Mouse (Mus musculus) myocyte (in vitro differentiated cells): ENCODE results near the gene Itprid1. TPM values are rescaled to one million over a fixed set of nuclear protein-coding genes. Genes with fewer than 3 reads are reported as not detected.

Experiments used
- H3K27me3 ChIP-seq: one replicate; pipeline ENCODE4 v1.6.1; 2011; ENCODE audit not compliant: control insufficient read depth, insufficient read depth, insufficient read length
- H3K36me3 ChIP-seq: one replicate; pipeline ENCODE4 v1.6.1; 2011; ENCODE audit not compliant: control insufficient read depth, insufficient read depth
- H3K4me2 ChIP-seq: one replicate; pipeline ENCODE4 v1.6.1; 2011; ENCODE audit warnings: low read depth, control low read depth
- H3K4me3 ChIP-seq: one replicate; pipeline ENCODE4 v1.5.1; 2011; ENCODE audit warnings: mild to moderate bottlenecking, control low read depth, moderate library complexity
- H3K79me2 ChIP-seq: one replicate; pipeline ENCODE4 v1.6.1; 2011; ENCODE audit not compliant: control insufficient read depth, insufficient read depth
- H3ac ChIP-seq: one replicate; pipeline ENCODE4 v1.6.1; 2011; ENCODE audit not compliant: control insufficient read depth, insufficient read length
- CEBPB ChIP-seq: IDR thresholded peaks from 2 replicates; pipeline ENCODE4 v1.6.1; 2011; ENCODE audit warnings: mild to moderate bottlenecking, moderate library complexity; ENCODE audit not compliant: poor library complexity, insufficient read depth, severe bottlenecking
- E2F4 ChIP-seq: IDR thresholded peaks from one replicate; pipeline ENCODE4 v1.6.1; 2011; ENCODE audit warnings: mild to moderate bottlenecking, control low read depth, moderate library complexity; ENCODE audit not compliant: insufficient read depth
- MAX ChIP-seq: IDR thresholded peaks from one replicate; pipeline ENCODE4 v1.6.1; 2011; ENCODE audit warnings: low read depth, mild to moderate bottlenecking, control low read depth
- MYOD1 ChIP-seq, 3 experiments: IDR thresholded peaks; one replicate each; pipeline ENCODE4 v1.6.1; 2011; ENCODE audit warnings: control low read depth in 2 of 3, low read depth in 2 of 3, mild to moderate bottlenecking in 2 of 3, moderate library complexity in 1 of 3; ENCODE audit not compliant: insufficient read length in 2 of 3, control insufficient read depth in 1 of 3
- MYOG ChIP-seq, 3 experiments: IDR thresholded peaks; one replicate each; pipeline ENCODE4 v1.6.1; 2011; ENCODE audit warnings: control low read depth in 2 of 3, low read depth in 2 of 3, mild to moderate bottlenecking in 2 of 3; ENCODE audit not compliant: insufficient read length in 2 of 3, control insufficient read depth in 1 of 3, insufficient read depth in 1 of 3
- POLR2A ChIP-seq: IDR thresholded peaks from one replicate; pipeline ENCODE4 v1.6.1; 2011; ENCODE audit warnings: low read depth, mild to moderate bottlenecking, control low read depth, moderate library complexity; ENCODE audit not compliant: insufficient read length
- POLR2AphosphoS2 ChIP-seq: IDR thresholded peaks from one replicate; pipeline ENCODE4 v1.6.1; 2011; ENCODE audit warnings: low read depth, control low read depth; ENCODE audit not compliant: insufficient read length
- REST ChIP-seq: IDR thresholded peaks from one replicate; pipeline ENCODE4 v1.6.1; 2011; ENCODE audit warnings: mild to moderate bottlenecking, control low read depth, moderate library complexity; ENCODE audit not compliant: insufficient read depth, insufficient read length
- SRF ChIP-seq: IDR thresholded peaks from one replicate; pipeline ENCODE4 v1.6.1; 2011; ENCODE audit warnings: low read depth; ENCODE audit not compliant: control insufficient read depth, insufficient read length
- TCF12 ChIP-seq: IDR thresholded peaks from one replicate; pipeline ENCODE4 v1.6.1; 2011; ENCODE audit warnings: mild to moderate bottlenecking, control low read depth; ENCODE audit not compliant: poor library complexity, insufficient read depth, severe bottlenecking
- TCF3 ChIP-seq: IDR thresholded peaks from one replicate; pipeline ENCODE4 v1.6.1; 2011; ENCODE audit warnings: low read depth, control low read depth; ENCODE audit not compliant: insufficient read length
- USF1 ChIP-seq: IDR thresholded peaks from one replicate; pipeline ENCODE4 v1.6.1; 2011; ENCODE audit warnings: low read depth, mild to moderate bottlenecking, control low read depth, moderate library complexity
- polyA plus RNA-seq: library from polyadenylated mRNA; unstranded; fragments of >200 nt; fragmentation: generic; extraction: Trizol; gene quantifications from one replicate; pipeline ENCODE4 v1.2.1, GENCODE M21; 2012; ENCODE audit warnings: missing spikeins

Gene Itprid1
- polyA plus RNA-seq, 1 experiment: not detected

- H3K27me3 ChIP-seq: no peaks in the 10 kb centered on the region
- TF ChIP-seq CEBPB (no peak), TCF12 (no peak), TCF3 (no peak), POLR2AphosphoS2 (no peak), MAX (no peak), E2F4 (no peak), MYOG (IDR thresholded peaks at IDR 0.05; ENCODE audit: control insufficient read depth in 1 of 3, insufficient read depth in 1 of 3, insufficient read length in 2 of 3, low read depth in 2 of 3) (no peak), REST (no peak), MYOD1 (IDR thresholded peaks at IDR 0.05; ENCODE audit: control insufficient read depth in 1 of 3, insufficient read length in 2 of 3, low read depth in 2 of 3) (no peak), POLR2A (no peak), USF1 (no peak), SRF (no peak)
- H3K4me3 ChIP-seq: no peak overlapping the region
Measured at GRCm38 (mm10) chr6:55879356-55879960, 42.8 kb downstream of the Itprid1 start.

GRCm38 (mm10) chr6:55880886-55881285 is 44.2 kb downstream of the Itprid1 start:
- TF ChIP-seq MAX (no peak), MYOD1 (IDR thresholded peaks at IDR 0.05; ENCODE audit: control insufficient read depth in 1 of 3, insufficient read length in 2 of 3, low read depth in 2 of 3) (no peak), SRF (no peak), POLR2AphosphoS2 (no peak), CEBPB (no peak), TCF12 (no peak), REST (no peak), USF1 (no peak), POLR2A (no peak), TCF3 (no peak)
- Histone ChIP-seq H3ac (no peak overlapping the region), H3K36me3 (no peaks in the 10 kb centered on the region)

More at GRCm38 (mm10) chr6:55879356-55879960, 42.8 kb downstream of the Itprid1 start:
- Histone ChIP-seq H3K4me2 (no peak overlapping the region), H3K79me2 (no peaks in the 10 kb centered on the region), H3K36me3 (no peaks in the 10 kb centered on the region), H3ac (no peak overlapping the region)

DNA sequence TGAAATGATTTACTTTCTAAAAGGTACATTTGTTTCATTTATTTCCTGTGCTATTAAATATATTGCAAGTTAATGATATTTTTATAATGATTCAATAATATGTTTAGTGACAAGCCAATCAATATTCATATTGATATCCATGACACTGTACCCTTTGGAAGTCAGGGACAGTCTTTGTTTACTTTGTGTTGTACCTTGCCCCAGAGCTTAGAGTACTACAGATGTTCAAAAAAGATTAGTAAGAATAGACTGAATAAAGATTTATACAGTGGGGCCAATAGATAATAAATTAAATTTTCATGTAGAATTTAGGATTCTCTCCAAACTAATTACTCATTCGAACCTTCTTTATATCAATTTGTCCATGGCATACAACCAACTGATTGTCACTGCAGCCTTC is 50.9 kb downstream of the Itprid1 start:
- H3K4me2 ChIP-seq: no peak overlapping the region
- no peak overlapping the region for H3ac ChIP-seq
- no peaks in the 10 kb centered on the region for H3K36me3 ChIP-seq
- no peaks in the 10 kb centered on the region for H3K27me3 ChIP-seq
- no peak for TF ChIP-seq POLR2AphosphoS2
- TF ChIP-seq SRF: no peak
- TF ChIP-seq POLR2A: no peak
- TF ChIP-seq TCF3: no peak
- TF ChIP-seq MAX: no peak
- no peak for TF ChIP-seq USF1
- no peak for TF ChIP-seq MYOG (IDR thresholded peaks at IDR 0.05; ENCODE audit: control insufficient read depth in 1 of 3, insufficient read depth in 1 of 3, insufficient read length in 2 of 3, low read depth in 2 of 3)
- TF ChIP-seq REST: no peak
- no peaks in the 10 kb centered on the region for H3K79me2 ChIP-seq
- H3K4me3 ChIP-seq: no peak overlapping the region

More at GRCm38 (mm10) chr6:55880886-55881285, 44.2 kb downstream of the Itprid1 start:
- no peaks in the 10 kb centered on the region for H3K79me2 ChIP-seq
- H3K4me2 ChIP-seq: no peak overlapping the region
- no peak overlapping the region for H3K4me3 ChIP-seq
- no peaks in the 10 kb centered on the region for H3K27me3 ChIP-seq

DNA sequence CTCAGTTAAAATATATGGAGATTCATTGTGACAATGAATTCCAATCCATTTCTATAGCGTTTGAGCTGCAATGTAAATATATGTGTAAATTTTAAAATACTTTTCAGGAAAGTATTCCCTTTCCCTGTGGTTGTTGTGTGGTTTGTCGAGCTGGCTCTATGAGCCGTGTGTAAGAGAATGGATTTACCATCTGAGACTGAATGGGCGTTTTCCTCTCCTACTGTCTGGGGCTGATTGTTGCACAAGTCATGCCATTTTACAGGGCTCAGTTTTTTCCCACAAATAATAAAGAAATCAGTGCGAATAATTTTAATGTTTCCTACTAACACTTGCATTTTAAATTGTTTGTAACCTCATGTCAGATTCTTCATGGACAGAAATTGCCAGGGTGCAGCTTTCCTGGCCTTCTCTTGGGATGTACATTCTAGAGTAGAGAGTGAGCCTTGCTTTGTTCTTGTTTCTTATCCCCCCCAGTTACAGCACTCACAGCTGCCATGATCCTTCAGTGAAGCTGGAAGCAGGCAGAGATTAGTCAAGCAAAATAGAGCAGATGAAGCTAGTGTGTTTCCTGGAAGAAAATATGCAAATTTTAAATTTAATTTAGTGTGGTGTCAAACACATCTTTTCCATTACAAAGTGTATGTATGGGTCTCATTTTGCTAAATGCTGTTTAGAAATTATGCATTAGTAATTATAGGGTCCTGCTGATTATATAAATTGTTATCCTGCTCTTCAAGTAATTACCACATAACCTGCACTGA is 65.1 kb downstream of the Itprid1 start:
- H3K4me2 ChIP-seq: no peak overlapping the region
- H3K36me3 ChIP-seq: no peaks in the 10 kb centered on the region
- H3K27me3 ChIP-seq: no peaks in the 10 kb centered on the region
- no peak overlapping the region for H3ac ChIP-seq
- H3K4me3 ChIP-seq: no peak overlapping the region
- TF ChIP-seq USF1 (no peak), TCF3 (no peak), E2F4 (no peak), MYOD1 (IDR thresholded peaks at IDR 0.05; ENCODE audit: control insufficient read depth in 1 of 3, insufficient read length in 2 of 3, low read depth in 2 of 3) (no peak), CEBPB (no peak), POLR2AphosphoS2 (no peak), MAX (no peak), TCF12 (no peak)
- no peaks in the 10 kb centered on the region for H3K79me2 ChIP-seq

DNA sequence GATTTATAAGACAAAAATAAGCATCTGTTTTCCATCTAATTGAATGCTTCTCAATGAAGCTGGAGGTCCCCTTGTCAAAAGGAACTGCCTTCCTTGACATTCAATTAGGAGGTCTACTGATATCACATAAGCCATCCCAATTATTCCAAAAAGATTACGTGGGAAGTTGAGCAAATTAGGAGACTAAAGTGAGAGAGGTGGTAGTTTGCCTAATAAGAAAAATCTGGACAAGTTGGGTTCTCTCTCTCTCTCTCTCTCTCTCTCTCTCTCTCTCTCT is 65.6 kb downstream of the Itprid1 start:
- no peak for TF ChIP-seq POLR2A
- TF ChIP-seq USF1: no peak
- no peak for TF ChIP-seq REST
- TF ChIP-seq POLR2AphosphoS2: no peak
- no peak for TF ChIP-seq TCF3
- TF ChIP-seq E2F4: no peak
- no peak for TF ChIP-seq CEBPB
- no peak for TF ChIP-seq MYOD1 (IDR thresholded peaks at IDR 0.05; ENCODE audit: control insufficient read depth in 1 of 3, insufficient read length in 2 of 3, low read depth in 2 of 3)
- TF ChIP-seq MAX: no peak
- TF ChIP-seq TCF12: no peak
- no peak for TF ChIP-seq SRF
- no peak for TF ChIP-seq MYOG (IDR thresholded peaks at IDR 0.05; ENCODE audit: control insufficient read depth in 1 of 3, insufficient read depth in 1 of 3, insufficient read length in 2 of 3, low read depth in 2 of 3)
- Histone ChIP-seq H3K79me2 (no peaks in the 10 kb centered on the region), H3K27me3 (no peaks in the 10 kb centered on the region), H3K4me3 (no peak overlapping the region), H3K4me2 (no peak overlapping the region), H3K36me3 (no peaks in the 10 kb centered on the region), H3ac (no peak overlapping the region)
